Mouse (Mus musculus): Measurements from ENCODE around the gene Mrpl39. TPM values are rescaled to one million over a fixed set of nuclear protein-coding genes. Genes with fewer than 3 reads are reported as not detected.

Gene Mrpl39
- polyA plus RNA-seq, 1 experiment from 2014 or later = 47.3 TPM

- H3K27me3 ChIP-seq (replicated peaks) = no peaks in the 10 kb centered on the region
- WGBS = 98% methylated on average over 2 of the region's 2 CpGs
- no peak overlapping the region for H3K4me2 ChIP-seq (replicated peaks)
- no peak overlapping the region for H3K27ac ChIP-seq
- no peak overlapping the region for H3K9ac ChIP-seq
- H3K36me3 ChIP-seq = peaks cover 55% of the 10 kb centered on the region
- ATAC-seq (ENCODE audit: low FRiP score, low read depth) = no peak
- H3K4me3 ChIP-seq = no peak overlapping the region
- H3K4me1 ChIP-seq = no peaks in the 10 kb centered on the region
- H3K9me3 ChIP-seq = no peaks in the 10 kb centered on the region
Observed at GRCm38 (mm10) chr16:84720670-84721069, 14.9 kb downstream of the Mrpl39 start.

- H3K27ac ChIP-seq = no peak overlapping the region
- H3K27me3 ChIP-seq (replicated peaks) = no peaks in the 10 kb centered on the region
- H3K4me2 ChIP-seq (replicated peaks) = no peak overlapping the region
- H3K9ac ChIP-seq = no peak overlapping the region
- 96% methylated on average over 4 of the region's 4 CpGs for WGBS
- no peak overlapping the region for H3K4me3 ChIP-seq
- peaks cover 36% of the 10 kb centered on the region for H3K36me3 ChIP-seq
- H3K4me1 ChIP-seq = no peaks in the 10 kb centered on the region
- no peaks in the 10 kb centered on the region for H3K9me3 ChIP-seq
- ATAC-seq (ENCODE audit: low FRiP score, low read depth) = no peak
Observed at GRCm38 (mm10) chr16:84718250-84718649, 17.3 kb downstream of the Mrpl39 start.

GRCm38 (mm10) chr16:84717618-84718248 lies 17.8 kb downstream of the Mrpl39 start:
- 96% methylated on average over 10 of the region's 10 CpGs for WGBS
- no peak for ATAC-seq (ENCODE audit: low FRiP score, low read depth)
- Histone ChIP-seq H3K9ac (no peak overlapping the region), H3K27me3 (replicated peaks) (no peaks in the 10 kb centered on the region), H3K4me2 (replicated peaks) (no peak overlapping the region), H3K4me3 (no peak overlapping the region), H3K36me3 (peaks cover 31% of the 10 kb centered on the region), H3K27ac (no peak overlapping the region), H3K4me1 (no peaks in the 10 kb centered on the region), H3K9me3 (no peaks in the 10 kb centered on the region)

GRCm38 (mm10) chr16:84716724-84717617 lies 18.6 kb downstream of the Mrpl39 start:
- WGBS = 92% methylated on average over 13 of the region's 13 CpGs
- Histone ChIP-seq H3K27ac (no peak overlapping the region), H3K4me3 (no peak overlapping the region), H3K9ac (no peak overlapping the region), H3K27me3 (replicated peaks) (no peaks in the 10 kb centered on the region), H3K9me3 (no peaks in the 10 kb centered on the region), H3K36me3 (peaks cover 25% of the 10 kb centered on the region), H3K4me2 (replicated peaks) (no peak overlapping the region), H3K4me1 (no peaks in the 10 kb centered on the region)
- no peak for ATAC-seq (ENCODE audit: low FRiP score, low read depth)

GRCm38 (mm10) chr16:84716197-84716596 lies 19.3 kb downstream of the Mrpl39 start:
- WGBS = 93% methylated on average over 7 of the region's 7 CpGs

GRCm38 (mm10) chr16:84714978-84715377 lies 20.6 kb downstream of the Mrpl39 start:
- Histone ChIP-seq H3K9me3 (no peaks in the 10 kb centered on the region), H3K9ac (no peak overlapping the region), H3K4me2 (replicated peaks) (no peak overlapping the region), H3K27me3 (replicated peaks) (no peaks in the 10 kb centered on the region), H3K4me3 (no peak overlapping the region), H3K27ac (no peak overlapping the region), H3K36me3 (peaks cover 6% of the 10 kb centered on the region; the same call in 1 of the 2 replicates), H3K4me1 (no peaks in the 10 kb centered on the region)
- no peak for ATAC-seq (ENCODE audit: low FRiP score, low read depth)
- WGBS = 95% methylated on average over 6 of the region's 6 CpGs

More at GRCm38 (mm10) chr16:84716197-84716596, 19.3 kb downstream of the Mrpl39 start:
- H3K9me3 ChIP-seq = no peaks in the 10 kb centered on the region
- peaks cover 17% of the 10 kb centered on the region for H3K36me3 ChIP-seq
- no peaks in the 10 kb centered on the region for H3K27me3 ChIP-seq (replicated peaks)
- no peak overlapping the region for H3K4me2 ChIP-seq (replicated peaks)
- H3K9ac ChIP-seq = no peak overlapping the region
- H3K4me1 ChIP-seq = no peaks in the 10 kb centered on the region
- ATAC-seq (ENCODE audit: low FRiP score, low read depth) = no peak
- H3K4me3 ChIP-seq = no peak overlapping the region
- no peak overlapping the region for H3K27ac ChIP-seq

GRCm38 (mm10) chr16:84713926-84714325 lies 21.6 kb downstream of the Mrpl39 start:
- H3K4me3 ChIP-seq = no peak overlapping the region
- no peak for ATAC-seq (ENCODE audit: low FRiP score, low read depth)
- H3K9me3 ChIP-seq = no peaks in the 10 kb centered on the region
- WGBS = 90% methylated on average over 4 of the region's 4 CpGs
- H3K27ac ChIP-seq = no peak overlapping the region
- peaks cover 6% of the 10 kb centered on the region; the same call in 1 of the 2 replicates for H3K36me3 ChIP-seq
- H3K27me3 ChIP-seq (replicated peaks) = no peaks in the 10 kb centered on the region
- H3K9ac ChIP-seq = no peak overlapping the region
- no peaks in the 10 kb centered on the region for H3K4me1 ChIP-seq
- H3K4me2 ChIP-seq (replicated peaks) = no peak overlapping the region

GRCm38 (mm10) chr16:84713156-84713555 lies 22.4 kb downstream of the Mrpl39 start:
- ATAC-seq (ENCODE audit: low FRiP score, low read depth) = no peak
- no peak overlapping the region for H3K4me2 ChIP-seq (replicated peaks)

GRCm38 (mm10) chr16:84708649-84709048 lies 26.9 kb downstream of the Mrpl39 start:
- no peaks in the 10 kb centered on the region for H3K9me3 ChIP-seq
- H3K36me3 ChIP-seq = no peaks in the 10 kb centered on the region
- H3K4me1 ChIP-seq = no peaks in the 10 kb centered on the region
- ATAC-seq (ENCODE audit: low FRiP score, low read depth) = no peak
- no peak overlapping the region for H3K4me2 ChIP-seq (replicated peaks)
- H3K9ac ChIP-seq = no peak overlapping the region
- no peak overlapping the region for H3K27ac ChIP-seq
- no peak overlapping the region for H3K4me3 ChIP-seq
- no peaks in the 10 kb centered on the region for H3K27me3 ChIP-seq (replicated peaks)
- WGBS = 81% methylated on average over 2 of the region's 2 CpGs

More at GRCm38 (mm10) chr16:84713156-84713555, 22.4 kb downstream of the Mrpl39 start:
- 91% methylated on average over 4 of the region's 4 CpGs for WGBS
- H3K4me3 ChIP-seq = no peak overlapping the region
- no peaks in the 10 kb centered on the region for H3K9me3 ChIP-seq
- H3K9ac ChIP-seq = no peak overlapping the region
- H3K27ac ChIP-seq = no peak overlapping the region
- no peaks in the 10 kb centered on the region for H3K4me1 ChIP-seq
- no peaks in the 10 kb centered on the region for H3K27me3 ChIP-seq (replicated peaks)
- H3K36me3 ChIP-seq = no peaks in the 10 kb centered on the region; the same call in 1 of the 2 replicates

GRCm38 (mm10) chr16:84707802-84708201 lies 27.7 kb downstream of the Mrpl39 start:
- H3K9me3 ChIP-seq = no peaks in the 10 kb centered on the region
- WGBS = 65% methylated on average over 4 of the region's 4 CpGs
- H3K27ac ChIP-seq = no peak overlapping the region
- H3K9ac ChIP-seq = no peak overlapping the region
- H3K27me3 ChIP-seq (replicated peaks) = peaks cover 6% of the 10 kb centered on the region
- ATAC-seq (ENCODE audit: low FRiP score, low read depth) = no peak
- H3K4me2 ChIP-seq (replicated peaks) = no peak overlapping the region
- no peaks in the 10 kb centered on the region for H3K36me3 ChIP-seq
- no peak overlapping the region for H3K4me3 ChIP-seq
- H3K4me1 ChIP-seq = peaks cover 5% of the 10 kb centered on the region

GRCm38 (mm10) chr16:84706571-84706970 lies 29.0 kb downstream of the Mrpl39 start:
- no peak for ATAC-seq (ENCODE audit: low FRiP score, low read depth)
- Histone ChIP-seq H3K27me3 (replicated peaks) (peaks cover 13% of the 10 kb centered on the region), H3K36me3 (no peaks in the 10 kb centered on the region), H3K4me2 (replicated peaks) (no peak overlapping the region), H3K9ac (no peak overlapping the region), H3K4me3 (no peak overlapping the region), H3K9me3 (no peaks in the 10 kb centered on the region), H3K27ac (no peak overlapping the region), H3K4me1 (peaks cover 8% of the 10 kb centered on the region)
- WGBS = 89% methylated on average over 6 of the region's 6 CpGs

GRCm38 (mm10) chr16:84705507-84705906 lies 30.0 kb downstream of the Mrpl39 start:
- H3K4me1 ChIP-seq = peaks cover 8% of the 10 kb centered on the region
- H3K27me3 ChIP-seq (replicated peaks) = peaks cover 13% of the 10 kb centered on the region
- 77% methylated on average over 5 of the region's 5 CpGs for whole genome bisulfite sequencing
- H3K9me3 ChIP-seq = no peaks in the 10 kb centered on the region
- H3K36me3 ChIP-seq = no peaks in the 10 kb centered on the region
- ATAC-seq (ENCODE audit: low FRiP score, low read depth) = no peak
- no peak overlapping the region for H3K4me3 ChIP-seq
- no peak overlapping the region for H3K4me2 ChIP-seq (replicated peaks)
- H3K27ac ChIP-seq = no peak overlapping the region
- H3K9ac ChIP-seq = no peak overlapping the region
